Mouse (Mus musculus) lung, embryonic 16.5 days (tissue): Measurements from ENCODE around the gene Notum. TPM values are rescaled to one million over a fixed set of nuclear protein-coding genes. Genes with fewer than 3 reads are reported as not detected.

Experiments used
- ATAC-seq: fragments of 200-750 bp; cut with Nextera tagmentation; 2 replicates; pipeline ENCODE4 v1.8.0; 2017; ENCODE audit warnings: low read depth, mild to moderate bottlenecking, moderate library complexity
- H3K27ac ChIP-seq: fragments of 300-500 bp; sonication (generic); 2 replicates; pipeline ENCODE4 v1.5.1; 2014; ENCODE audit warnings: mild to moderate bottlenecking, control low read depth, low read length
- H3K27me3 ChIP-seq: fragments of 300-500 bp; sonication (generic); 2 replicates; pipeline ENCODE4 v1.6.1; 2014; ENCODE audit warnings: low read depth, low read length, mixed read lengths; ENCODE audit not compliant: control insufficient read depth, insufficient read depth
- H3K36me3 ChIP-seq: fragments of 300-500 bp; sonication (generic); 2 replicates; pipeline ENCODE4 v1.6.1; 2014; ENCODE audit warnings: low read length; ENCODE audit not compliant: control insufficient read depth, insufficient read depth
- H3K4me1 ChIP-seq: fragments of 300-500 bp; sonication (generic); replicated peaks from 2 replicates; pipeline ENCODE4 v1.6.1; 2014; ENCODE audit warnings: low read length, mixed read lengths; ENCODE audit not compliant: control insufficient read depth, insufficient read depth
- H3K4me2 ChIP-seq: fragments of 300-500 bp; sonication (generic); 2 replicates; pipeline ENCODE4 v1.6.1; 2014; ENCODE audit warnings: low read depth, low read length, control low read depth
- H3K4me3 ChIP-seq: fragments of 300-500 bp; sonication (generic); 2 replicates; pipeline ENCODE4 v1.5.1; 2014; ENCODE audit warnings: mild to moderate bottlenecking, low read length, control low read depth
- H3K9ac ChIP-seq: fragments of 300-500 bp; sonication (generic); 2 replicates; pipeline ENCODE4 v1.6.1; 2014; ENCODE audit warnings: low read length, control low read depth
- H3K9me3 ChIP-seq: fragments of 300-500 bp; sonication (generic); 2 replicates; pipeline ENCODE4 v1.6.1; 2016; ENCODE audit warnings: low read length; ENCODE audit not compliant: control insufficient read depth
- WGBS: fragments of 180-500 bp; shearing (Covaris S2); extraction: QIAGEN DNeasy Blood & Tissue Kit; methylation state at CpG from one replicate; pipeline ENCODE4 v1.1.7; 2014; 5-methylcytosine and 5-hydroxymethylcytosine counted together
- polyA plus RNA-seq: library from polyadenylated mRNA; unstranded; fragments of >200 nt; fragmentation: Nextera tagmentation; extraction: Ambion mirVana; gene quantifications from 2 replicates; pipeline ENCODE4 v1.2.1, GENCODE M21; 2015

Gene Notum
- polyA plus RNA-seq, 1 experiment from 2014 or later, result 4.0 TPM

DNA sequence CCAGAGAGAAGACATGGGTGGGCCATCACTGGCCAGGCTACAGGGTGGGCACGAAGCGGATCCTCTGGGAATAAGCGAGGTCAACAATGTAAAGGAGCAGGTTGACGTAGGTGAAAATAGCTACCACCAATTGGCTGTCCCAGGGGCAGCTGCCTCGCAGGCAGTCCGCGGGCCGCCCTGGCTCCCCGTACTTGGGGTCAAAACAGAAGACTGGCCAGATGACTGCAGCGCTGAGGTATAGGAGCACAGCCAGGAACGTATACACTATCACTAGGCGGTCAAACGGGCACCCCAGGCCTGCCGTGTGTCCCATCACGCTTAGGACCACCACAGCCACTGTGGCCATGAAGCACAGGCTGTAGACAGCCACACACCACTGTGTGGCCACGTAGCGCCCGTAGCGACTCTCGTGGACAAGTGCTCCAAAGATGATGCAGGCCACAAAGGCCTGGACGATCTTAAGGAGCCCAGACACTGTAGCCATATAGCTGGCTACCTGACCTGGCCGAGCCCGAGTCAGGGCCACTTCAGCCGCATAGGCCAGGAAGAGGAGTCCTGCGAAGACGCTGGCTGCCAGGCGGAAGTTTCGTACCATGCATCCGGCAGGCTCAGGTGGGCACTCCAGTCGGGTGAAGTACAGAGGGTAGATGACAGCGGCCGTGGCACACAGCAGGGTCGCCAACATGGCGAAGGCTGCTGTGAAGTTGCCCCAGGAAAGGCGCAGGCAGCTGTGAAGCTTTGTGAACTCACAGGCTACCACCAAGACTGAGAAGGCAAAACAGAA, 13.7 kb downstream of the Notum start:
- Histone ChIP-seq H3K4me1 (peaks cover 12% of the 10 kb centered on the region), H3K4me3 (peak overlapping the region; percentile 25; the same call in 1 of the 2 replicates), H3K27me3 (peaks cover 5% of the 10 kb centered on the region; the same call in 1 of the 2 replicates), H3K9ac (peak overlapping the region; percentile 55; the same call in 1 of the 2 replicates), H3K9me3 (no peaks in the 10 kb centered on the region), H3K36me3 (no peaks in the 10 kb centered on the region), H3K4me2 (peak overlapping the region; percentile 44), H3K27ac (no peak overlapping the region)
- ATAC-seq, result no peak
- 71% methylated on average over 35 of the region's 35 CpGs for WGBS

DNA sequence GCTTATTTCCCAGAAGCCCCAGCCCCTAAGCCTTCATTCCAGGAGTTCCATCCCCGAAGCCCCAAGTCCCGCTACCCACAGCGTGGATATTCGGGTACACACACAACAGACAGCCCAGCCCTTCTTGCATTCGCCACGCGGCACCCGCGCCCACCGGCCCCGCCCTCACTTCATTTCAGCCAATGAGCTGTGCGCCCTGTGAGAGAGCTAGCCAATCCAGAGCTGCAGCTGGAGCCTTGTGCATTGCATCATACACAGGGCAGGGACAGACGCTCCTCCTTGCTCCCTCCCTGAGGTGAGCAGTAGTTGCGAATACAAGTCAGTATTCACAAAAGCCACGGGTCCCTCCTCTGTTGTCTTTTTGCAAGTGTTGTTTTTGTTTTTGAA, 17.4 kb downstream of the Notum start, which contains the start of gene Pycr1:
Pycr1 (minus strand) TSS at position 169 of the 387 bp plus-strand sequence.
- peak; percentile 99 for ATAC-seq
- Histone ChIP-seq H3K4me3 (peak within 1 kb of the TSS; percentile 56), H3K27me3 (peaks cover 3% of the 10 kb centered on the region; the same call in 1 of the 2 replicates), H3K4me1 (peaks cover 12% of the 10 kb centered on the region), H3K4me2 (peak within 1 kb of the TSS; percentile 91), H3K36me3 (no peaks in the 10 kb centered on the region), H3K9me3 (no peaks in the 10 kb centered on the region), H3K9ac (peak within 1 kb of the TSS; percentile 73), H3K27ac (no peak within 1 kb of the TSS)
- WGBS, result 0% methylated on average over 15 of the region's 15 CpGs

DNA sequence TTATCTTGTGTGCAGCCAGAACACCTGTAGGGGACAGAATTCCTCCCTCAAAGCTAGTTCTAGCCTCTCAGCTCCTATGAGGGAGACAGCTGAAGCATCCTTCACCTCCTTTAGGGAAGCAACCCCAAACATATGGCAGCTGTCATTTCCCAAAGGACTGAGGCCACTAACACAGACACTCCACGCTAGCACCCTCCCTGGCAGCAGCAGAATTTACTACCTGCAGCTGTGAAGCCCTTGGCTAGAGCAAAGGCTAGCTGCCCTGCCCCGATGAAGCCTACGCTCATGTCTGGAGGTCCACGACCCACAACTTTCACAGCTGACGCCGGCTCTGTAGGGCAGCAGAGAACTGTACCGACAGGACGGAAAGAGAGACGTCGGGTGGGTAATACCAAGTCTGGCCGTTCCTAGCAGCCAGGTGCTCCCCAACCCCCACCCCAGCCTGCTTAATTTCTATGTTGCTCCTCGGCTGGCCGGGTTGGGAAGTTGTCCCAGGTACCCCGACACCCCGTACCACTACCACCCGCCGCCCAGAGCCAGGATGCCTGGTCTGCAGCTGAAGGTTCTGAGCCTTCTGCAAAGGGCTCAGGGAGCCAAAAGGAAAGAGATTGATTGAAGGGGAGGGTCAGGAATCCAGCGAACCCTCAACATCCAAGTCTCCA, 17.9 kb downstream of the Notum start:
- Histone ChIP-seq H3K9ac (peak overlapping the region; percentile 73), H3K36me3 (no peaks in the 10 kb centered on the region), H3K9me3 (no peaks in the 10 kb centered on the region), H3K27me3 (peaks cover 3% of the 10 kb centered on the region; the same call in 1 of the 2 replicates), H3K27ac (no peak overlapping the region), H3K4me2 (peak overlapping the region; percentile 91), H3K4me1 (peaks cover 10% of the 10 kb centered on the region), H3K4me3 (peak overlapping the region; percentile 56)
- under 1% methylated on average over 18 of the region's 18 CpGs for WGBS
- ATAC-seq, result peak; percentile 59

DNA sequence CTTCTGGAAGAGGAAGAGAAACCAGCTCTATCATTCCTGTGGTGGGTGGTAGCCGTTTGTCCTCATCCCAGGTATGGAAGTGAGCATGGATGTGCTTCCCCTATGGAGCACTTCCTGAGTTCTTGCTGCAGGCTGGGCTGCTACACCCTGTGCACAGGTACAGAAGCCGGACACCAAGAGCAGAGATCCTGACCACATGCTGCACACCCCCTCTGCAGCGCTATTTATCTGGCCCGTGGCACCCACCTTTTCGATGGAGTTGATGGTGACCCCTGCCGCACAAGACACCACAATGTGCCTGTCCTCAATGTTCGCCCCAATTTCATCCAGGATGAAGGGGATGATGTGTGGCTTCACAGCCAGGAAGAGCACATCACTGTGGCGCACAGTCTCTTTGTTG, 19.1 kb downstream of the Notum start:
- no peak overlapping the region for H3K9ac ChIP-seq
- no peak overlapping the region for H3K27ac ChIP-seq
- no peak overlapping the region for H3K4me3 ChIP-seq
- 82% methylated on average over 8 of the region's 8 CpGs for WGBS
- H3K4me1 ChIP-seq, result peaks cover 10% of the 10 kb centered on the region
- H3K27me3 ChIP-seq, result peaks cover 2% of the 10 kb centered on the region; the same call in 1 of the 2 replicates
- no peak overlapping the region for H3K4me2 ChIP-seq
- no peak for ATAC-seq
- H3K36me3 ChIP-seq, result no peaks in the 10 kb centered on the region
- no peaks in the 10 kb centered on the region for H3K9me3 ChIP-seq

- Histone ChIP-seq H3K27me3 (no peaks in the 10 kb centered on the region), H3K4me2 (no peak overlapping the region), H3K4me1 (peaks cover 10% of the 10 kb centered on the region), H3K36me3 (no peaks in the 10 kb centered on the region), H3K9me3 (no peaks in the 10 kb centered on the region), H3K27ac (no peak overlapping the region), H3K9ac (no peak overlapping the region), H3K4me3 (no peak overlapping the region)
- WGBS, result 61% methylated on average over 9 of the region's 9 CpGs
- ATAC-seq, result no peak
These were observed 19.7 kb downstream of the Notum start for GRCm38 (mm10) chr11:120641255-120641654.

GRCm38 (mm10) chr11:120634810-120635209, 26.2 kb downstream of the Notum start:
- Histone ChIP-seq H3K9me3 (no peaks in the 10 kb centered on the region), H3K27me3 (no peaks in the 10 kb centered on the region), H3K4me1 (peaks cover 28% of the 10 kb centered on the region), H3K4me3 (no peak overlapping the region), H3K4me2 (no peak overlapping the region), H3K36me3 (no peaks in the 10 kb centered on the region), H3K9ac (no peak overlapping the region), H3K27ac (no peak overlapping the region)
- ATAC-seq, result no peak
- WGBS, result 85% methylated on average over 5 of the region's 5 CpGs

GRCm38 (mm10) chr11:120633520-120634343, 27.2 kb downstream of the Notum start, which contains the start of gene Mafg:
Gene Mafg, minus strand, starts transcription at chr11:120633600.
- Histone ChIP-seq H3K27me3 (no peaks in the 10 kb centered on the region), H3K4me3 (peak within 1 kb of the TSS; percentile 76), H3K4me2 (peak within 1 kb of the TSS; percentile 92), H3K27ac (peak within 1 kb of the TSS; percentile 86), H3K9ac (peak within 1 kb of the TSS; percentile 92), H3K9me3 (no peaks in the 10 kb centered on the region), H3K4me1 (peaks cover 30% of the 10 kb centered on the region), H3K36me3 (peaks cover 2% of the 10 kb centered on the region)
- 14% methylated on average over 42 of the region's 58 CpGs for WGBS
- ATAC-seq, result peak; percentile 92

DNA sequence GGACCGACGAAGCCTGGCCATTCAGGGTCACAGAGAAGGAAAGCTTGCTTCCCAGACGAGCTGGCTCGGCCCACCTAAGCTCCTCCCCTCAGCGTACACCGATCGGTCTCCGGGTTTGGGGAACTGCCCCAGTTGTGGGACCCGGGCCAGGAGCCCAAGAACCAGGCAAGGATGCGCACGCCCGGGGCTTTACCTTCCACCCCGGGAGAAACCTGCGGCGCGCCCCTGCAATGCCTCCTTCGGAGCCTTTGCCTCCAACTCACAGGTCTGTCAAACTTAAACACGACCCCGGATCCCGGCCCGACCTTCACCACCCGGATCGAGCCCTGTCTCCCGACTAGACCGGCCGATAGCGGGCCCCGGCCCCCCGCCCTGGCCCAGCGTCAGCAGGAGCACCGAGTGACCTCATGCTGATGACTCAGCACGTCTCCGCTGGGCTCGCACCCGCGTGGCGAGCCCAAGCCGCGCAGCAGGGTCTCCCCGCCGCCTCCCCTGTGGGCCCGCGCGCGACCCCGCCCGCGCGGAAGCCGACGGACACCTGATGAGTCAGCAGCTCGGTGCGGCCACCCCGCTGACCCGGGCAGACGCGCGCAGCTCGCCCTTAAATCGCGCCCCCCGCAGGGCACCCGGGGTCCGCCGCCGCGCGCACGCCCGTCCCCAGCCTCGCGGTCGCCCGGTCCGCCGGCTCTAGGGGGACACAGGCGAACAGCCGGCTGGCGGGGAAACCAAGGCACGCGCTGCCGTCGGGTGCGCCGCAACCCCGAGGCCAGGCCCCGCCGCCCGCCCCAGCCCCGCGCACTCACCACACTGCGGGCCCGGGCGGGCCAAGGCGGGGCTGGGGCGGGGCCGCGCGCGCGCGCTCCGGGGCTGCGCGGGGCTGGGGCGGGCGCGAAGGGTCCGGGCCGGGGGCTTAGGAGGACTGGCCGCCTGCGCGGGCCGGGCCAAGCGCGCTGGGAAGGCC, 28.1 kb downstream of the Notum start:
- peak overlapping the region; percentile 92 for H3K9ac ChIP-seq
- no peaks in the 10 kb centered on the region for H3K27me3 ChIP-seq
- under 1% methylated on average over 83 of the region's 116 CpGs for WGBS
- H3K4me1 ChIP-seq, result peaks cover 30% of the 10 kb centered on the region
- H3K9me3 ChIP-seq, result no peaks in the 10 kb centered on the region
- peaks cover 7% of the 10 kb centered on the region for H3K36me3 ChIP-seq
- ATAC-seq, result peak; percentile 85
- peak overlapping the region; percentile 76 for H3K4me3 ChIP-seq
- peak overlapping the region; percentile 92 for H3K4me2 ChIP-seq
- peak overlapping the region; percentile 86 for H3K27ac ChIP-seq
